Mouse (Mus musculus) spleen, adult 18-20 months (tissue): Measurements from ENCODE around the gene Ptpn1.

Experiments used
- DNase-seq, 2 experiments: peaks; one replicate each; pipeline ENCODE4 v3.0.0; 2022; ENCODE audit warnings: mixed read lengths in 2 of 2

Gene Ptpn1

DNA sequence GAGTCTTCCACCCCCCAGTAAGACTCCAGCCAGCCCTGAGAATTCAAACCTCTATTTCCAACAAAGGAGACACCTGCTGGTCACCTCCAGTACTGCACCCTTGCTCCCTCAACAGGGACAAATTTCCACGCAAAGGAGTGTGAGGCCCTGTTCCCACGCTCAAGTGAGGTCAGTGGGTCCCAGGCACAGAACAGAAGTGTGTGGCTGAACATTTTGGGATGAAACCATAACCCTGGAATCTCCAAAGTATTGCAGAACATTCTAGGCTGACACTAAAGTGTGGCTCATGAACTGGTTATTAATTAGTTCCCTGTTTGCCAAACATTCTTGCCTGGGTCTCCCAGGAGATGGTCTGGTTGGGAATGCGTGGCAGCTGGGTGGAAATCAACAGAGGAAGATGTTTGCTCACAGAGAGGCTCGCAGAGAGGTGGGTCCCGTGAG is 85.1 kb downstream of the Ptpn1 start:
- peak; percentile 37 to 77 for DNase-seq

DNA sequence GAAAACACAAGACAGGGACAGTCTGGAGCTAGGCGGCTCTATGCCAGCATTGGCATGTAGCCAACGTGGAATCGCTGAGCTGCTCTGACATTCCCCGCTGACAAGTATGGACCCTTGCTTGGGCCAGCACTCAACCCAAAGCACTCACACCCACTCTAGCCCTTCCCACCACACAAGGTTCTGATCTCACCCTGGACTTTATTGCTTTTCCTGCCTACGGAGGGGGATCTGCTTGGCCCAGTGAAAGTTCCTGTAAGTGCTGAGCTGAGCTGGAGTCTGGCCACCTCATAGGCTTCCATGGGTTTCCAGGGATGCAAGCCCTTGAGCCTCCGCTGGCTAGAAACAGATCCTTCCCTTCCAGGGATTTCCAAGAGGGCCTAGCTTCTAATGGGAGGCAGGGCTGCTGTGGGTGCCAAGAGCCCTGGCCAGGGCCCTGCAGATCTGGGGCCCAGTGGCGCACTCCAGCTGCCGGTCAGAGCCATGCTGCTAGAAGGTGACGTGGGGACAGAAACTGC is 87.4 kb downstream of the Ptpn1 start:
- DNase-seq: no peak

DNA sequence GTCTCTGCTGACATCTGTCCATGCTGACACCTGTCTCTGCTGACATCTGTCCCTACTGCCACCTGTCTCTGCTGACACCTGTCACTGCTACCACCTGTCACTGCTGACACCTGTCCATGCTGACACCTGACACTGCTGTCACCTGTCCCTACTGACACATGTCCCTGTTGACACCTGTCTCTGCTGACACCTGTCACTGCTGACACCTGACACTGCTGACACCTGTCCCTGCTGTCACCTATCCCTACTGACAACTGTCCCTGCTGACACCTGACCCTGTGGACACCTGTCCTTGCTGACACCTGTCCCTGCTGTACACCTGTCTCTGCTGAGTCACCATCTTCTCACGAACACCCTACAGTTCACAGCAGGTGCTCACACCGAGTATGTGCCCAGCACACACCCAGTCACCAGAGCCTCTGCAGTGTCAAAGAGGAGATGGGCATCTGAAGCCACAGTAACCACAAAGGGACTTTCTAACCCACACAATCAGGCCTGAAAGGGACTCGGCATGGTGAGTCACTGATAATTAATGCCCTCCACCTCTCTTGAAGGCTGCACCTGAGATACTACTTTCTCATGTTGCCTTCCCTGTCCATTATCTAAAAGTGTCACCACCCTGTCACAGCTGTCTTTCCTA is 92.0 kb downstream of the Ptpn1 start:
- no peak for DNase-seq

DNA sequence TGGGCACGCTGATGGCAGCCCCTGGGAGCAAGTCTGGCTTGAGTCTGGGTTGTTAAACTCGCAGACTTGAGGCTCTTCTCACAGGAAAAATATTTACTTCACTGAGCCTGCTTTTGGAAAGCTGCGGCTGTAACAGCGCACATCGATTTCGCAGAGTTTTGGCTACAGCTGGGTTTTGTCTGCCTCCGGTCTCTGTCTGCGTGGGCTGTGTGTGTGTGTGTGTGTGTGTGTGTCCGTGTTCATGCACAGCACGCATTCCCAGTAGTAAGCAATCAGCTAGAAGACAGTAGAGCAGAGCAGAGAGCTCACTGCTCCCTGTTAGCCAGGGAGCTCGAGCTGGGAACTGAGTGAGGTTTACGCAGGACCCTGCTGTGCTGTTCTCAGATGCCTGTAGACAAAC is 93.3 kb downstream of the Ptpn1 start:
- DNase-seq: no peak

DNA sequence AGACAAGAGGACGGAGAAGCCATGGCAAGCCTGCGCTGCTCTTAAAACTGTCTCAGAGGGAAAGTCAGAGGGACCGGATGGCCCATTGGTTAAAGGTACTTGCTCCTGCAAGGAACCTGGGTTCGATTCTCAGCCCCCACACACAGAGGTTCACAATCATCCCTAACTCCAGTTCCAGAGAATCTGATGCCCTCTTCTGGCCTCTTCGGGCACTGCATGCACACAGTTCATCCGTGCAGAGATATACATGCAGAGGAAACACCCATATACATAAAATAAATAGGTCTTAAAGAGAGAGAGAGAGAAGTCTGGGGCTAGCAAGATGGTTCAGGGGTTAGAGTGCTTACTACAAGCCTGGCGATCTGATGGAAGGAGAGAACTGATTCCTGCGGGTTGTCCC is 94.0 kb downstream of the Ptpn1 start:
- DNase-seq: no peak

DNA sequence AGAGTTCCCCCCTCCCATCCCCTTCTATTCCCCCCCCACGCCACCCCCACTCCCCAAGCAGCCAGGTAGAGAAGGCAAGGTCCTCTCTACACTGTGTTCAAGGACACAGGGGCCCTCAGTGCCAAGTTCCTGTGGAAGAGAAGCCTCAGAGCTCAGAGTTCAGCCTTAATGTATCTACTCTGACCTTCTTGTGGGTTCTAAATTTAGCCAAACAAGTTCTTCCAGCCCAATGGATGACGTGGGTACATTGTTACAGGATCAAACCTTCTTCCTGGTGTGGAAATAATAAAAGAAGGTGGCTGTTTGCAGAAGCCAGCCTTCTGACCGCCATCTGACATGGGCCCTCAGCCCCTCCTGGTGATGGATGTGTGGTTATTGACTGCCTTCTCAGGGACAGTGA is 94.6 kb downstream of the Ptpn1 start:
- DNase-seq: no peak

DNA sequence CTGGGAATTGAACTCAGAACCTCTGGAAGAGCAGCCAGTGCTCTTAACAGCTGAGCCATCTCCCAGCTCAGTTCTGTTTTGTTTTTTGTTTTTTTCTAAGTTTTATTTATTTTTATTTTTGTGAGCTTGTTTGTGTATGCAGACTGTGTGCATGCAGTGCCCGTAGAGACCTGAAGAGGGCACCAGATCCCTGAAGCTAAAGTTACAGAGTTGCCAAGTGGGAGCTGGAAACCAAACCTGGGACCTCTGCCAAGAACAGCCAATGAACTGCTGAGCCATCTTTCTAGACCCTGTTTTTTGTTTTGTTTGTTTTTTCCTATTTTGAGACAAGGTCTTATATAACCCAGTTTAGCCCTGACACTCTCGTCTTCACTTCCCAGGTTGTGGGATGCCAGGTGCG is 96.5 kb downstream of the Ptpn1 start:
- DNase-seq: no peak
